Mouse (Mus musculus) B cell, adult 67 days (primary cell): ENCODE measurements around the gene Ugt1a6a. TPM values are rescaled to one million over a fixed set of nuclear protein-coding genes. Genes with fewer than 3 reads are reported as not detected.

Experiments
- total RNA-seq, 2 experiments: library from RNA; stranded (reverse); gene quantifications; 4 replicates each; pipeline ENCODE4 v1.2.4; 2023

The Ugt1a6a gene
- total RNA-seq = not detected

GRCm38 (mm10) chr1:88134457-88135011 lies at the start of gene Ugt1a6a:
Ugt1a6a (plus strand) TSS chr1:88134809.

GRCm38 (mm10) chr1:88087513-88087912 lies 47.1 kb upstream of the Ugt1a6a start, which contains the start of gene Ugt1a8:
Ugt1a8 (plus strand) TSS chr1:88087813.

GRCm38 (mm10) chr1:88094941-88095492 lies 39.6 kb upstream of the Ugt1a6a start, which contains the start of gene Ugt1a7c:
Ugt1a7c (plus strand) TSS chr1:88095062.

GRCm38 (mm10) chr1:88103019-88103418 lies 31.6 kb upstream of the Ugt1a6a start, which contains the start of gene Ugt1a6b:
Ugt1a6b (plus strand) TSS chr1:88103252.

GRCm38 (mm10) chr1:88165711-88166110 lies 31.1 kb downstream of the Ugt1a6a start, which contains the start of gene Ugt1a5:
Ugt1a5 (plus strand) TSS chr1:88166012.

GRCm38 (mm10) chr1:88200456-88200855 lies 65.8 kb downstream of the Ugt1a6a start, which contains the start of gene Ugt1a2:
Ugt1a2 (plus strand) TSS chr1:88200601.

GRCm38 (mm10) chr1:88205294-88205922 lies 70.8 kb downstream of the Ugt1a6a start, which contains the start of gene Dnajb3:
Dnajb3 (minus strand) TSS chr1:88205782.

GRCm38 (mm10) chr1:88211812-88212211 lies 77.2 kb downstream of the Ugt1a6a start, which contains the start of gene Ugt1a1:
Ugt1a1 (plus strand) TSS chr1:88211959.

GRCm38 (mm10) chr1:88226670-88227379 lies 92.2 kb downstream of the Ugt1a6a start, which contains the start of gene Mroh2a:
Mroh2a (plus strand) TSS chr1:88226986.

Other genes starting within 250 kb of the Ugt1a6a start
- 10 to 100 TPM; 23.5 to 26.5 TPM for gene Usp40, start 126.3 kb upstream of the Ugt1a6a start, total RNA-seq
- gene Ugt1a10, start 79.4 kb upstream of the Ugt1a6a start, total RNA-seq = not detected
- not detected for gene Ugt1a9, start 64.0 kb upstream of the Ugt1a6a start, total RNA-seq
- gene Ugt1a8, start 47.0 kb upstream of the Ugt1a6a start, total RNA-seq = not detected
- under 1 TPM in 1 of 2 experiments, not detected in 1; 0.17 TPM for gene Ugt1a7c, start 39.7 kb upstream of the Ugt1a6a start, total RNA-seq
- gene Ugt1a6b, start 31.6 kb upstream of the Ugt1a6a start, total RNA-seq = not detected
- not detected for gene Ugt1a5, start 31.2 kb downstream of the Ugt1a6a start, total RNA-seq
- gene Ugt1a2, start 65.8 kb downstream of the Ugt1a6a start, total RNA-seq = not detected
- under 1 TPM; 0.87 to 0.92 TPM for gene Dnajb3, start 71.0 kb downstream of the Ugt1a6a start, total RNA-seq
- not detected for gene Ugt1a1, start 77.2 kb downstream of the Ugt1a6a start, total RNA-seq
- gene Mroh2a, start 92.2 kb downstream of the Ugt1a6a start, total RNA-seq = 1 to 10 TPM in 1 of 2 experiments, under 1 TPM in 1; 0.12 to 1.1 TPM
- gene Hjurp, start 142.8 kb downstream of the Ugt1a6a start, total RNA-seq = 10 to 100 TPM; 83.9 to 96.7 TPM
- not detected for gene Trpm8, start 142.9 kb downstream of the Ugt1a6a start, total RNA-seq